Mouse (Mus musculus) spleen, embryonic (tissue): ENCODE data around the gene Ackr2.

Experiments used
- CTCF ChIA-PET: fragments of 350-600 bp; sonication (Branson Sonifier 250); formaldehyde crosslinking; loops from one replicate; lab custom pipeline; 2022; lab: Charles Lee

Ackr2 gene

DNA sequence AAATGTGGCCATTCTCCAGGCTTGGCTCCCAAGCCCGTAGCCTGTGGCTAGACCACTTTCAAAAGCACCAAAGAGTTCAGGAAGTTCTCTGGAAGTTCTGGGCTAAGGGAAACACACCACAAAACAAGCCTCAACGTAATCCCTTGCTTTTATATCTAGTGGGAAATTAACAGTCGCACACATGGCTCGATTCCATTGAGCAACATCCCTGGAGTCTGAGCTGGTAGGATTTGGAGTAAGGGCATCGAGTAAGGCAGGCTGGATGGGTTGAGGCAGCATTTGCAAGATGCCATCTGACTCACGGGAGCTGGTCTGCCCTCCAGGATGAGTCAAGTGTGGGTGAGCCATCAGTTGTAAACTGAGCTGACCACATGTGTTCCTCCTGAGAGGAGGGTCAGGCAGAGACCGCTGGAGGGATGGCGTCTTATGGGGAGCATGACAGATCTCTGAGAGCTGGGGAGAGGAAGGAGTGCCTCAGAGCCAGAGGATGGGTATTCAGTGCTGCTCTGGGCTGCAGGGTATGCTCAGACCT is 16.1 kb downstream of the Ackr2 start:
- CTCF ChIA-PET = no interaction called here

GRCm38 (mm10) chr9:121915056-121915455 is 16.9 kb downstream of the Ackr2 start:
- CTCF ChIA-PET = no interaction called here

DNA sequence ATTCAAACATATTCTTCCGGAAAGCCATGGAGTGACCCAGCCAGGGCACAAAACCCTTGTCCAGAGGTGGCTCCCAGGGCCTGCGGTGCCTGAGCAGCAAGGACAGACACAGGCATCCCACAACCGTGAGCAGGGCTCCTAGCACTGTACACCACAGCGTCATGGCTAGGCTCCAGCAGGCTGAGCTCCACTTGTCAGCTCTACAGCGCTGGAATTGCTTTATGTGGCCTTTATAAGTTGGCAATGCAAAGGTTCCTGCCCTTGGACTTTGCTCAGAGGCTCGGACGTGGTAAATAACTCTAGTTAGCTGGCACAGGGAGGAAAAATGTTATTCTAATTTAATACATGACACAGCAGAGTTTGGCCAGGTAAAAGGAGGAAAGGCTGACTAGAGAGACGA is 17.9 kb downstream of the Ackr2 start, which contains the start of gene Cyp8b1:
TSS of gene Cyp8b1 (minus strand) at position 204 of the 400 bp plus-strand sequence.
- CTCF ChIA-PET = no interaction called here

GRCm38 (mm10) chr9:121919027-121919501 is 20.9 kb downstream of the Ackr2 start:
- CTCF ChIA-PET = no interaction called here

- CTCF ChIA-PET = no interaction called here
These were observed 25.3 kb downstream of the Ackr2 start for GRCm38 (mm10) chr9:121923443-121923842.

- CTCF ChIA-PET = no interaction called here
These were observed 25.8 kb downstream of the Ackr2 start for GRCm38 (mm10) chr9:121923906-121924305.

DNA sequence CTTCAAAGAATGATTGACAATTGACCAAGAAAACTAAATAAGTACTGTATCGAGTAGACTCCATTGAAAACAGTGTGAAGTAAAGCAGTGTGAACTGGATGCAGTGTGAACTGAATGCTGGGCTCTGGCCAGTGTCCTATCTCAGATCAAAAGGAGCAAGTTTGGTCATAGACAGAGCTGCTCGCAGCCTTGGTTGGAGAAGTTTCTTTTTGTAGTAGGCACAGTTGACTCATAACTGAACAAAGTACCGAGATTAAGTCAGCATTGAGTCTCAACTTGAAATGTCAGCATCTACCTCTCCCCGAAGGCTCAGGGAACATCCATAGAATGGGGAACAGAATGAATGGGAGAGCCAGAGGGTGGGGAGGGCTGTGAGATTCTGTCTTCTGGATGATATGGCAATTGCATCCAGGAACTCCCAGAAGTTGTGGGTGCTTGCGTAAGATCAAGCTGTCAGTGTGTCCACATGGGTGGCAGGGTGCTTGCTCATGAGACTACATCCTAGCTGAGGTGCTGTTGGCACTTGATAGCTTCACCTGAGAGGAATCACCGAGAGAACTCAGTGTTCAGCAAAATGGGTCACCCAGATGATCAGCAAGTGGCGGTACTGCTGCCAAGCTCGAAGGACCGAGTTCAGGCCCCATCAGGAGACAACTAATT is 26.9 kb downstream of the Ackr2 start:
- CTCF ChIA-PET = no interaction called here

- CTCF ChIA-PET = no interaction called here
These were observed 27.8 kb downstream of the Ackr2 start for GRCm38 (mm10) chr9:121925959-121926358.

- CTCF ChIA-PET = no interaction called here
These were observed 28.7 kb downstream of the Ackr2 start for GRCm38 (mm10) chr9:121926634-121927405.

DNA sequence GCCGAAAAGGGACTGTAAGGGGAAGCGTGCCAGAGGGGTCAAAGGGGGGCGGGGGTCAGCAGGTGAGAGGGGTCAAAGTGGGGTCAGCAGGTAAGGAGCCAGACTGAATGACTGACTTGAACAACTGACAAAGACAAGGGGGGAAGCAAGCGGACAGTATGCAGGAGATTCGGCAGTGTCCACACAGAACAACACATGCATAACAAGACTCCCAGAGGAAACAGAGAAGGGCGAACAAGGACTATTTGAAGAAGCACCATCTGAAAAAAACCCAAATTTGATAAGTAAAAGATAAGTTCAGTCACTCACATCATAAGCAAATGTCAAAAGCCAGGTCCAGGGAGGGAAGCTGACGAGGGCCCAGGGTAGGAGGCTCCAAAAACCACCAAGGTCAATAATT is 29.6 kb downstream of the Ackr2 start:
- CTCF ChIA-PET = interaction anchor here (0.6 to 0.9 kb wide), 2 partner anchors 19 to 70 kb away, joined by 3 to 11 read pairs; no protein-coding TSS in a partner anchor

- CTCF ChIA-PET = interaction anchor here (0.8 to 0.9 kb wide), 2 partner anchors 33 to 71 kb away, joined by 3 to 11 read pairs; no protein-coding TSS in a partner anchor
These were observed 30.3 kb downstream of the Ackr2 start for GRCm38 (mm10) chr9:121928498-121928897.

DNA sequence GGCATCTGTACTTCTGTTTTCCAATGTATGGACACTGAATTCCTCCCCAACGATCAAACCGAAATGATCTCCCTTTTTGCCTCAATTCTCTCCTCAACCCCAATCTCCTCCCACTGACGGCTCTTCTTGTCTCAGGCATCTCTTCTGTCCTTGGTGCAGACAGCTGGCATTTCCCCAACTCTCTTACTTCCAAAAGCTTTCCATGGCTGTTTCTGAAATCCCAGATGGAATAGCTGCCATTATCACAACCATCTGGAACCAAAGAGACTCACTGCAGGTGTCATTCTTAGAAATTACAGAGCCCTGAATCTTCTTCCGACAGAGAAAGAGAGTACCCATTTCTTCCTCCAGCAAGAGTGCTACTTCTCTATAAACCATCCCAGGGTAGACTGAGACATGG is 36.7 kb downstream of the Ackr2 start:
- CTCF ChIA-PET = no interaction called here

GRCm38 (mm10) chr9:121936952-121937351 is 38.8 kb downstream of the Ackr2 start:
- CTCF ChIA-PET = interaction anchor here (0.8 kb wide), 1 partner anchor 211 kb away, joined by 3 read pairs; no protein-coding TSS in a partner anchor

DNA sequence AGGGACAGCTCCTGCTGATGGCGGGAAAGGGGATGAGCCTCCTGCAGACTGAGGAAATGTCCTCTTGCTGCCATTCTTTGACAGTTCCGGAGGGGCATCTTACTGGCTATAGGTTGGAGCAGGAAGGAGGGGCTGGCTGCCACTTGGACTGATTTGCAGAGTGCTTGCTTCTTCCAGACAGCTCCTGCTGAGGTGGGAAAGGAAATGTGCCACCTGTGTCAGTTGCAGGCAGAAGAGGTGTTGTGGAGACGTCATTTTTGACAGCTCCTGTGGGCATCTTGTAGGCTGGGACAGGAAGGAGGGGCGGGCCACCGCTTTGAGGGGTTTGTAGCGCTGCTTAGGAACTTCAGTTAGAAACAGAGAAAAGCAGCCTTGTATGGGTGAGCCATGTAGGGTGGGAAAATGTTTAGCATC is 39.3 kb downstream of the Ackr2 start:
- CTCF ChIA-PET = interaction anchor here (0.8 kb wide), 1 partner anchor 212 kb away, joined by 3 read pairs; no protein-coding TSS in a partner anchor

DNA sequence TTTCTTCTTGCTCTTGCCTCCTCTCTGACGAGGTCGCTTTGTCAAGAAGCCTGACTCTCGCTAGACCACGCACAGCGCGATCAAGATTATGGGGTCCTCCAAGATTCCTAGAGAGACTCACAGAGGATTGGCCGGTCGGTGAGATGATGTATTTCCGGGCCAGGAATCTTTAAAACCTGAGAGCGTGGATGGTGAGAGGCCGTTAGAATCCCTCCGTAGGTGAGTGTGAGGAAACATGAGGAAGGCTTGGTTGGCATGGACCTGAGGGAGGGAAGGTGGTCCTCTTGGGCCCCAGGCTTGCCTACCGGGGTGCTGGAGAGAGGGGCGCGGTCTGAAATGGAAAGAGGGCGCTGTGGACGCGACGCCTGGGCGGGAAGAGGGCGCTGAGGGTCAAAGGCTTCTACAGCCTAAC is 39.8 kb downstream of the Ackr2 start:
- CTCF ChIA-PET = no interaction called here

- CTCF ChIA-PET = interaction anchor here (0.6 to 1.4 kb wide), 2 partner anchors 11 to 37 kb away, joined by 3 to 4 read pairs; no protein-coding TSS in a partner anchor
These were observed 44.9 kb downstream of the Ackr2 start for GRCm38 (mm10) chr9:121943005-121943404.

- CTCF ChIA-PET = interaction anchor here (1.4 kb wide), 1 partner anchor 37 kb away, joined by 3 read pairs; no protein-coding TSS in a partner anchor
These were observed 45.5 kb downstream of the Ackr2 start for GRCm38 (mm10) chr9:121943628-121944027.

- CTCF ChIA-PET = interaction anchor here (1.0 kb wide), 1 partner anchor 36 kb away, joined by 3 read pairs; no protein-coding TSS in a partner anchor
These were observed 49.6 kb downstream of the Ackr2 start for GRCm38 (mm10) chr9:121947784-121948183.

DNA sequence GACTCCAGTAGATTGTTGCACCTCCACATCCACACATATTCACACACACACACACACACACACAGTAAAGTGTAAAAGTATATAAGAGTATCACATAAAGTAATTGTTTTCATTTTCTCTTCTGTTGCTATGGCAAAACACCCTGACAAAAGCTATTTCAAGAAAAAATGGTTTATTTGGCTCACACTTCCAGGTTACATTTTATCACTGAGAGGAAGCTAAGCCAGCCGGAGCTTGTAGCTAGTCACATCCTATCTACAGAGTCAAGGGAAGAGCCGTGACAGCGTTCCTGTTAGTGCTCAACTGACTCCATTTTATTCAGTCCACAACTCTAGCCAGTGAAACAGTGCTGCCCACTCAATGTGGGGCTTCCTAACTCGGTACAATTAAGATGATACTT is 50.3 kb downstream of the Ackr2 start:
- CTCF ChIA-PET = interaction anchor here (1.0 kb wide), 1 partner anchor 35 kb away, joined by 3 read pairs; no protein-coding TSS in a partner anchor

DNA sequence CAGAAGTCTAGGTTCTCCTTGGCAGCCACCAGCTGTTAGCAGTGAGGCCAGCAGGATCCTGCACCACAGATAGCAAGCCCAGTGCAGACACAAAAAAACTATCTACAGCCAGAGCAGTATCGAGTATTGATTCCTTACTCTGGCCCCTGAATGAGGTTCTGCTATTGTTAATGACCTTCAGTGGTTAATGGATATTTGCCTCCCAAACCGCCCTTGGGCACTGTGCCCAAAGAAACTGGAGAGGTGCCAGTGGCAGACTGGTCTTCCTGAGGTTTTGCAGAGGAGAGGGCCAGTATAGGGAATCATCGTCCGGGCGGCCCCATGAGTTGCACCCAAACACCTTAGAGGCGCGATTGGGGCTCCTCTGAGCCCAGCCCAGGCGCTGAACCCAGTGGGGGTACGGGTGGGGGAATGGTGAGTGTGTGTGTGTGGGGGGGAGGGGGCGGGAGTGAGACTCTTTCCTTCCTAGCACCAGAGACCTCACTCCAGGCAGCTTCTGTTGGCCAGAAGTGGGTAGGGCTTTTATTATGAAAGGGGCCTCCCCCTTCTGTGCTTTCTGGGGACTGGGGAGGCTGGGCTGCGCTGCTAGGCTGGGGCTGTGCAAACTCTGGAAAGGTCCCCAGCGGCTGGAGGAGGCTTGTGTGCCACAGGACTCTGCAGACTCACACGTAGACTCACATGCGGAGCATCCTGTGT is 52.4 kb downstream of the Ackr2 start, which contains the start of gene Fam198a:
TSS of gene Fam198a (plus strand) at position 571 of the 696 bp plus-strand sequence.
- CTCF ChIA-PET = no interaction called here

DNA sequence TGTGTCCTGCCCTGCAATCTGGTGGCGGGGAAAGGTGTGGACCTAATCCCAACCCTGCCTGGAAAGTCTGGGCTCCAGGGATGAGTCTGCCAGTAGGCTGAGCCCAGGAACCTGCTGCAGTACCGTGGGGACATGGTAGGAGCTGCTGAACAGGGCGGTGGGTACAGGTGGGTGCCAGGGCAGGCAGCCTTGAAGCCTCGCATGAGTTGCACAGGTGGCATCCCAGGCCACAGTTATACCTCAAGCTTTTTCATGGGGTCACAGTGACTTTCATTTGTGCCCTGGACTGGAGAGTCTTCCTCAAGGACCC is 52.9 kb downstream of the Ackr2 start:
- CTCF ChIA-PET = no interaction called here
